Comparison of ENCODE assay signal across 18 mouse cellular contexts in genomic region chr7:122229916-122230315, GRCm38 (mm10). TPM values are rescaled to one million over a fixed set of nuclear protein-coding genes. Genes with fewer than 3 reads are reported as not detected.
"Had no signal": no experiment of that assay in that cellular context is flagged by ENCODE, and none has a peak within 500 bp of the region (broad histone marks: within the 10 kb centered on the region; RNA-seq: fewer than 3 reads in every experiment).

No protein-coding gene starts in this region.

- H3K27me3 ChIP-seq: neural tube, embryonic 13.5 days; neural tube, embryonic 15.5 days; stomach, embryonic 15.5 days had no signal

- H3K4me3 ChIP-seq: neural tube, embryonic 13.5 days; neural tube, embryonic 15.5 days; stomach, embryonic 15.5 days had no signal

- H3K4me1 ChIP-seq: neural tube, embryonic 13.5 days; neural tube, embryonic 15.5 days; stomach, embryonic 15.5 days had no signal

- H3K9ac ChIP-seq: neural tube, embryonic 13.5 days; neural tube, embryonic 15.5 days; stomach, embryonic 15.5 days had no signal

- H3K36me3 ChIP-seq: neural tube, embryonic 13.5 days; neural tube, embryonic 15.5 days; stomach, embryonic 15.5 days had no signal

- DNase-seq: retina, postnatal 1 day; right cerebral cortex, postnatal 14 days; right cerebral cortex, postnatal 25 days; right cerebral cortex, postnatal 4 days; spleen, adult 18-20 months; thymus, adult 18-20 months; thymus, adult 2 months; thymus, postnatal 14 days; thymus, postnatal 25 days; thymus, postnatal 36 days; thymus, postnatal 4 days had no signal

- H3K9me3 ChIP-seq: neural tube, embryonic 13.5 days; neural tube, embryonic 15.5 days; stomach, embryonic 15.5 days had no signal

- H3K4me2 ChIP-seq: neural tube, embryonic 13.5 days; neural tube, embryonic 15.5 days; stomach, embryonic 15.5 days had no signal

- H3K27ac ChIP-seq: neural tube, embryonic 13.5 days; neural tube, embryonic 15.5 days; stomach, embryonic 15.5 days; stomach, postnatal 0 days had no signal

RNA-seq across cellular contexts. Expression of gene Chp2, which starts 10.6 kb away (rescaled TPM):
- total RNA-seq: neutrophil, adult 5-6 weeks had no signal
- polyA plus RNA-seq: stomach, embryonic 14.5 days had no signal

RNA-seq across cellular contexts. Expression of gene Ern2, which starts 43.9 kb away (rescaled TPM):
- total RNA-seq: neutrophil, adult 5-6 weeks had no signal
- polyA plus RNA-seq: spleen, adult 2 months had no signal
